Mouse (Mus musculus): Measurements from ENCODE around the gene Klre1.
"Not testable (repeated sequence)": the region's sequence is repeated elsewhere in the genome, so short reads cannot be mapped to it uniquely, and the experiment has no call there.

Gene Klre1

GRCm38 (mm10) chr6:129583014-129583413, 5.3 kb downstream of the Klre1 start:
- no peak for DNase-seq (ENCODE audit: low spot score)

GRCm38 (mm10) chr6:129591508-129591907, 13.8 kb downstream of the Klre1 start, which contains the start of gene Klrd1:
TSS of gene Klrd1 (plus strand) at chr6:129591782.
- DNase-seq (ENCODE audit: low spot score) = no peak

GRCm38 (mm10) chr6:129608372-129608771, 30.7 kb downstream of the Klre1 start:
- no peak for DNase-seq (ENCODE audit: low spot score)

GRCm38 (mm10) chr6:129623735-129624134, 46.0 kb downstream of the Klre1 start, which contains the start of gene Klrk1:
TSS of gene Klrk1 (minus strand) at chr6:129623864.
- no peak for DNase-seq (ENCODE audit: low spot score)

DNA sequence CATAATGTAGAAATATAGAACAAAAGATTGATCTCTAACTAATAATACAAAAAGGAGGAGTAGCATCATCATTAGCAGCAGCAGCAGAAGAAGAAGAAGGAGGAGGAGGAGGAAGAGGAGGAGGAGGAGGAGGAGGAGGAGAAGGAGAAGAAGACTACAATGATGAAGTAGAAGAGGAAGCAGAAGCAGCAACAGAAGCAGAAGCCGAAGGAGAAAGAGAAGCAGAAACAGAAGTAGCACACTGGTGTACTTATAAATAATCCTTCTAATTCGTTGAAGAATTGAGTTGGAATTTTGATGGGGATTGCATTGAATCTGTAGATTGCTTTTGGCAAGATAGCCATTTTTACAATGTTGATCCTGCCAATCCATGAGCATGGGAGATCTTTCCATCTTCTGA, 53.3 kb downstream of the Klre1 start:
- not testable (repeated sequence) for DNase-seq (ENCODE audit: low spot score)
